Mouse (Mus musculus) cerebellum, postnatal 10 days (tissue): ENCODE results near the gene Atp2a2.

Source experiments
- DNase-seq, 2 experiments: peaks; one replicate each; pipeline ENCODE4 v3.0.0; 2021; ENCODE audit warnings: mixed read lengths in 2 of 2

The Atp2a2 gene

GRCm38 (mm10) chr5:122519043-122519660 lies 17.1 kb upstream of the Atp2a2 start:
- DNase-seq: no peak

GRCm38 (mm10) chr5:122518247-122518646 lies 16.2 kb upstream of the Atp2a2 start:
- no peak for DNase-seq

GRCm38 (mm10) chr5:122516901-122517300 lies 14.9 kb upstream of the Atp2a2 start:
- no peak for DNase-seq

GRCm38 (mm10) chr5:122516029-122516730 lies 14.2 kb upstream of the Atp2a2 start:
- no peak for DNase-seq

- DNase-seq: no peak
These were observed 12.1 kb upstream of the Atp2a2 start for GRCm38 (mm10) chr5:122514127-122514521.

- peak in 1 of 2 experiments; percentile 24 for DNase-seq
These were observed 11.5 kb upstream of the Atp2a2 start for GRCm38 (mm10) chr5:122513421-122514126.

GRCm38 (mm10) chr5:122512011-122512410 lies 10.0 kb upstream of the Atp2a2 start:
- DNase-seq: no peak

- no peak for DNase-seq
These were observed 9.4 kb upstream of the Atp2a2 start for GRCm38 (mm10) chr5:122511405-122511804.

- DNase-seq: peak; percentile 78 to 80
These were observed 8.7 kb upstream of the Atp2a2 start for GRCm38 (mm10) chr5:122510651-122511157.

- peak; percentile 46 to 59 for DNase-seq
These were observed 7.6 kb upstream of the Atp2a2 start for GRCm38 (mm10) chr5:122509608-122510007.

- peak; percentile 88 to 89 for DNase-seq
These were observed 6.9 kb upstream of the Atp2a2 start for GRCm38 (mm10) chr5:122508861-122509306.

GRCm38 (mm10) chr5:122507396-122507795 lies 5.4 kb upstream of the Atp2a2 start:
- DNase-seq: no peak

GRCm38 (mm10) chr5:122506462-122506861 lies 4.4 kb upstream of the Atp2a2 start:
- DNase-seq: no peak

- DNase-seq: no peak
These were observed 3.5 kb upstream of the Atp2a2 start for GRCm38 (mm10) chr5:122505554-122505953.

GRCm38 (mm10) chr5:122503760-122504119 lies 1.7 kb upstream of the Atp2a2 start:
- DNase-seq: no peak

- no peak for DNase-seq
These were observed 1.2 kb upstream of the Atp2a2 start for GRCm38 (mm10) chr5:122503015-122503759.

- DNase-seq: peak; percentile 82
These were observed 636 bp downstream of the Atp2a2 start for GRCm38 (mm10) chr5:122501101-122502076.

- DNase-seq: no peak
These were observed 1.5 kb downstream of the Atp2a2 start for GRCm38 (mm10) chr5:122500563-122500962.

GRCm38 (mm10) chr5:122500141-122500540 lies 1.9 kb downstream of the Atp2a2 start:
- DNase-seq: peak in 1 of 2 experiments; percentile 20

- DNase-seq: peak in 1 of 2 experiments; percentile 40
These were observed 4.0 kb downstream of the Atp2a2 start for GRCm38 (mm10) chr5:122498046-122498445.

GRCm38 (mm10) chr5:122496990-122497389 lies 5.0 kb downstream of the Atp2a2 start:
- no peak for DNase-seq

- no peak for DNase-seq
These were observed 7.6 kb downstream of the Atp2a2 start for GRCm38 (mm10) chr5:122494449-122494848.
